Mouse (Mus musculus) kidney, adult 11 months (tissue): Measurements from ENCODE around the gene Slc16a11.

Experiments used
- DNase-seq: peaks from one replicate; pipeline ENCODE4 v3.0.0; 2022

Gene Slc16a11

GRCm38 (mm10) chr11:70265252-70265651 lies 52.7 kb downstream of the Slc16a11 start:
- DNase-seq: no peak

- DNase-seq: no peak
These were observed 53.3 kb downstream of the Slc16a11 start for GRCm38 (mm10) chr11:70265819-70266218.
